Mouse (Mus musculus): Measurements from ENCODE around the gene Stk4.

Stk4 gene

DNA sequence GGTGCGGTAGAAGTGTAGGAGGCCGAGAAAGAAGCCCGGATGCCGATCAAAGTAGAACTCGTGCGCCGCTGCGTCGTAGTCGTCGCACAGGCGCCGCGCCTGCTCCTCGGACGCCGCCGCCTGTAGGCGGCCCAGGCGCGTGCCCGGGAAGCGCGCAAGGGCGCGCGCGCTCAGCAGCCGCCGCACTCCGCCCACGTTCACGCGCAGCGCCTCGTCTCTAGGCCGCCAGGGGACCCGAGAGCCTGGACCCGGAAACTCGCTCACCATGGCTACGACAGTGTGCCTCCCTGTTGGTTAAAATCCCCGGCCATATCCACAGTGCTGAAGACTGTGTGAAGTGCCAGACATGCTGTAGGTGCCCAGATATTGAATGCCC, 98.4 kb downstream of the Stk4 start:
- DNase-seq (ENCODE audit: extremely low read depth, low read depth, low spot score), result no peak

DNA sequence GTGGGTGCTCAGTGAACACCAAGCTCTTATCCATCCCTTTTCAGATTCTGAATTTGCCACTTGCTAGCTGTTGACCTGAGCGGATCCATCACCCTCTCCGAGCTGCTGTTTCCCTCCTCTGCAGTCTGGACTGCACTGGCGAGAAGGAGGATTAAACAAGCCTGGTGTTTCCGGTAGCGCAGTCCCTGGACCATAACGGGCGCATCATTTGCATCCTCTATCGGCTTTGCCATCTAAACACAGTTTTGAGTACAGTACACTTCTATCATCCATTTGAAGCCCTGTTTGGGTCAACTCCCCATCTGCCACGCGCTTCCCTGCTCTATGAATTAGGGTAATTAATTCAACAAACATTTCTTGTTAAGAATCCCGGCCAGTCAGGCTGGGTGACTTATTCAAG, 100.2 kb downstream of the Stk4 start:
- no peak for DNase-seq (ENCODE audit: extremely low read depth, low read depth, low spot score)

DNA sequence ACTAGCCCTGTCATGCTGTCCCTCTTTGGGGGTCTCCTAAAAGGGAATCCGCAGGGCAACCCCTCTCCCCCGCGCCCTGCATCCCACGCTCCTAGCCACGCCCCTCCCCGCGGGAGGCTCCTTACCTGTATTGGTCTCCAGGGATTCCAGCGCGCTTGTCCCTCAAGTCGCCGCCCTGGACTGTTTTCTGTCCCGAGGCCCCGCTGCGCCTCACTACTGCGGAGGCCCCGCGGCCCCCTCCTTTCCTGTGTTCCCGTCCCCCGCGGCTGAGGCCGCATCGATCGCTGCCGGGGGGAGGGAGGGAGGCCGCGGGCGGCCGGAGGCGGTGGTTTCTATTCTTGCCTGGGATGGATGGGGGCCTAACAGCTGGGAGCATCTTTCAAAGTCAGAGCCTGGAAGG, 100.8 kb downstream of the Stk4 start, which contains the start of gene Kcns1:
Kcns1 (minus strand) TSS at position 212 of the 400 bp plus-strand sequence.
- DNase-seq (ENCODE audit: extremely low read depth, low read depth, low spot score), result no peak

DNA sequence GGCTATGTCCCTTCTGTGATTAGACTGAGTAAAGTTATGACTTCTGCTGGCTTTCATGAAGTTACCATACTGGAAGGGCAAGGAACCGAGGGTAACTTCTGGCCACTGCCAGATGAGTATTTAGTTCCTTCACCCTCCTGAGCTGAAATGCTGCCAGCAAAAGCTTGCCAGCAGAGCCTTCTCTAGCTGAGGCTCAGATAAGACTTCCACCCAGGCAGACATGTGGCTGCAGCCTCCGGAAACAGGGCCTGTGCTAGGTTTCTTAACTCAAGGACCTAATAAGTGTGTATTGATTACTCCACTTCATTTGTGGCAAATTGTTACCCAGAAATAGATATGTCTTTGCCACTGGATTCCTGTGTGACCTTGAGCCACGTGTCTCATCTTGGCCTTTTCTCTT, 103.3 kb downstream of the Stk4 start:
- DNase-seq (ENCODE audit: extremely low read depth, low read depth, low spot score), result no peak

DNA sequence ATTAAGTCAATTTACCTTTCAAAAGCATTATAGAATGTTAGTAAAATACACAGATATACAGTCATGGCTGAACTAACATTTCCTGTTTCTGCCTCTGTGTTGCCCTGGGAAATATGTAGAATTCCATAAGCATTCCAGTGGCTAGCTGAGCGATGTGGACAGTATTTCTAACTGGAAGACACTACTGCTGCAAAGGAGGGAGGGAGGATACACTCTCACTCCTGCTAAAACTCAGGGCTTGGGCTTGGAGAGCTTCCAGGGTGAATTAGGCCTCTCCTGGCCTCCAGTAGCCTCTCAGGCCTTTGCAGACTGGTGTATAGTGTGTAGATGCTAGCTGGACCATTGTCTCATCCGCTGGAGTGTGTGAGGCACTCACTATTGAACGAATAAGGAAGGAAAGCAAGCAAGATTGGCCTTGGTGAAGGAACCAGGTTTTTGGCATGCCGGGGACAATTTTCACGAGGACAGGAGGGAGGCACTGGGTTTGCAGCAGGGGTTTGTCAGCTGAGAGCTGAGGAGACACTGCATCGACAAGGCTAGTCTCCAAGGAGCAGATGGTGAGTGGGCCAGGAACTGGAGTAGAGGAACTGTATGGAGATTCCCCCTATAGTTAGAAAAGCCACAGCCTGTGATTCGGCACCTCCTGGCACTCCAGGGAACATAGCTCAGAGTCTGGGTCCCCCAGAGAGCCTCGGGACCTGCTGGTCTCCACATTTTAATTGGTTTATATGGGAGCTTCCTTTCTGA, 104.7 kb downstream of the Stk4 start:
- no peak for DNase-seq (ENCODE audit: extremely low read depth, low read depth, low spot score)

DNA sequence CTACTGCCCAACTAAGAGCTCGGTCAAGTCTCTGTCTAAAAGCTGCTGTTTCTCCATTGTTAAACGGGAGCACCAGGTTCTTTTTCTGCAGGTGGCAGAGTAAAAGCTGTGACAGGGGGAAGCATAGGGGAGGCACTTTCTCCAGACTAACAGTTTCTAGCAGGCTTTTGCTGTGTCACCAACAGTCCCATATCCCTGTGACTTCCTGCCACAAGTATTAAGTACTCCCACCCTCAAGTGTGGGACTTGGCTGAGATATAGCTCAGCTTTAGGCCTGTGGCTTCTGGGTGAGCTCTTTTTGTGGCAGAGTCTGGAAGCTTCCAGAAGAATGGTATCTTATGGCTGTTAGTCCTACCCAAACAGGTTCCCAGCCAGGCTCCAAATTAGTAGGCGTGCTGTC, 105.7 kb downstream of the Stk4 start:
- DNase-seq (ENCODE audit: extremely low read depth, low read depth, low spot score), result no peak

DNA sequence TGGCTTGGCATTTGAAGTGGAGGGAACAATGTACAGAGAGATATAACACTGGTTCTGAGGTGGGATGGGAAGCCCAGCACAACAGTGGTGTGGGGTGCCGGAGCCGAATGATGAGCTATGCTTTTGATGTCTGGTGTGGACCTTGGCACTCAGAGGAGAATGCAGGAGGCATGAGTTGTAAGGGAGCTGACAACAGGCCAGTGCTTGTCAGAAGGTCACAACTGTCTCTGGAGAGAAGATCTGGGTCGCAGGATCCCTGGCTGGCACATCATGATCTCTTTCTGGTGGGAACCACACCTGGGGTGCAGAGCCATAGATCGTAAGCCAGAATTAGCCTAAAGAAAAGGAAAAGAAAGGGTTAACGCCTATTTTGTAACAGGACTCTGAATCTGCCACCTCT, 107.7 kb downstream of the Stk4 start:
- DNase-seq (ENCODE audit: extremely low read depth, low read depth, low spot score), result no peak

DNA sequence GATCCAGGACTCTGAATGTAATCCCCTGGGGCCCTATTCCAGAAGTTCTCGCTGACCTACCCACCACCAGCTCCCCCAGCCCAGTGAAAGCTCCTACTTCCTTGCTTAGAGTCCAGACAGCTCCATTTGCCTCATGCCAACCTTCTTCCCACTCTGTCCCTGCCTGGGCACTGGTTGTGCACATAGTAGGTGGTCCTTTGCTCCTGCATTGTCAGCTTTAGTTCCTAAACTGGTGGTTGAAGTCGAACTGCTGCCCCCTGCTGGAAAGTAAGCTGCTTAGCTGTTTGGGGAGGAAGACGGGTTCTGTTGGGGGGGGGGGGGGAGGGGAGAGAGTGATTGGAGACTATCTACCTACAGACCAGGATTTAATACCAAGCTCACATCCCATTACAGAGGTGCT, 110.0 kb downstream of the Stk4 start:
- no peak for DNase-seq (ENCODE audit: extremely low read depth, low read depth, low spot score)

DNA sequence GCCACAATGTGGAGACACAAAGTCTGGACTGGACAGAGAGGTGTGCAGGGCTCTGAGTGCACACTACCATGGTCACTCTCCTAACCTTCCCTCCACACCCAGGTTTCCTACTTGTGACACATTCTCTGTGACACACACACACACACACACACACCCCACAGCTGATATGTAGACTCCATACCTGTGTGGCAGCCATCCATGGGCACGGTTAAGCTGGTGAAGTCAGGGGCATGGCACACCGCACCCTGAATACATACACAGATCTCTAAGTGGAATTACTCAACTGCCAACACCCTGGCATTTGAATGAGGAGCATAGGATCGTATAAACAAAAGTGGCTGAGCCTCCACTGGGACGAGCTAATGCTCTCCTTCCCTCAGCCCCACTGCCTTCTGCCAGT, 110.6 kb downstream of the Stk4 start:
- DNase-seq (ENCODE audit: extremely low read depth, low read depth, low spot score), result no peak

DNA sequence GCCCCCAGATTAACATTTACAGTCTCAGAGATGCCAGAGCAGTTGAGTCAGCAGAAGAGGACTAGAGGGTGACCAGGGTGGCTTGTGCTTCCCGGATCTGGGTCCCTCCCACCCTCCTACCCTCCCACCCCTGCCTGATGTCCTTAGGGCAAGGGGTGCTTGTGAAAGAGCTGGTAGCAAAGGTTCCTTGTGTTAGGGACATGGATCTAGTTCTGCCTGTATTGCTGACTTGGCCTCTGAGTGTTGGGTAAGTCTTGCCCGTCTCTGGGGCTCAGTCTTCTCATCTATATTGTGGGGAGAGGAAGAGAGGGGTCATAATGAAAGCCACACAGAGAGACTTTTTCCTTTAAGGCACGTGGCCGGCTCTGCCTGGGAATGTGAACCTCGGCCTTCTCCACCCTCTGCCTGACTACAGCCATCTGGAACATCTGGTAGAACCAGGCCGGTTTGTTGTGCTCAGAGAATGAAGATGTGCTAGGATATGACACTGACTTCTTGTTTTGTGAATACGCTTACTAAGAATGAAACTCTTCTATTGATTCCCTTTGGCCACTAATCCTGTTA, 112.7 kb downstream of the Stk4 start, which contains the start of gene Wfdc5:
Wfdc5 (minus strand) TSS at position 51 of the 564 bp plus-strand sequence.
- no peak for DNase-seq (ENCODE audit: extremely low read depth, low read depth, low spot score)

DNA sequence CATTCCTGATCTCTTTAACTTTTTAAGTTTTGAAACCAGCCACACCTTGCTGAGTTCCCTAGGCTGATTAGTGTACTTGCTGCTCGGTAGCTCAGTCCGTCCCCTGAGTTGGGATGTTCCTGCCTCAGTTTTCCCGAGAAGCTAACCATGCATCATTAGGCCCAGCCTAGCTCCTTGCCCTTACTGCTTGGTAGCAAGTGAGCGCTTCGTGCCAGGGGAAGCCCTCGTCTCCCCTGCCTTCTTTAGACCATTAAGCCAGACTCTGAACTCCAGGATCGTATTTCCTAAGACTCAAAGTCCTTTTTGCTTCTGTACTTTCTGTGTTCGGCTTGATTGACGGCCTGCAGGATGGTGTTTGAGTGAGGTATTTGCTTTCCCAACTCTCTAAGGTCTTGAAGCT, 113.2 kb downstream of the Stk4 start:
- DNase-seq (ENCODE audit: extremely low read depth, low read depth, low spot score), result no peak

DNA sequence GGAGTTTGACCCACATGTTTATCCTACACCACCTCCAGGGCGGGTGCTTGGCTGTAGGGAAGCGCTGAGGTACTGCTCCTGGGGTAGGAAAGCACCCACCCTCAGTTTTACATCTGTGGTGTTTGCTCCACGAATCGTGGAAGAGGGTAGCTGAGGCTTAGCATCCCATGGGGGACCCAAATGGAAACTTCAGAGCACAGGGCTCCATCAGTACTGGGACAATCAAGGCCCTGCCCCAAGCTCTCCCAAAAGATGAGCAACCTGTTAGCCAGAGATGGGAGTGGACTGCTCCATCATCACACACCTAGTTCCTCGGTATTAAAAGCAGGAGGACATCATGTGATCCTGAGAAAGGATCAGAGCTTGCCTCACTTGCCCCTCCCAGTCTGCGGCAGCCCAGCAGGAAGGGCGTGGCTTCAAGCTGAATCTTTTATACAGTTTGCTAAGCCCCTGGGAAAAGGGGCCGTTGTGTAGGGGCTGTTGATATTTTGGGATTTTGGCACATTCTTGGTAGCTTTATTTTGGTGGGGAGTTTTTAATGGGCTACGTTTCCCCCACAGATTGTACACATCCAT, 114.1 kb downstream of the Stk4 start:
- DNase-seq (ENCODE audit: extremely low read depth, low read depth, low spot score), result no peak

DNA sequence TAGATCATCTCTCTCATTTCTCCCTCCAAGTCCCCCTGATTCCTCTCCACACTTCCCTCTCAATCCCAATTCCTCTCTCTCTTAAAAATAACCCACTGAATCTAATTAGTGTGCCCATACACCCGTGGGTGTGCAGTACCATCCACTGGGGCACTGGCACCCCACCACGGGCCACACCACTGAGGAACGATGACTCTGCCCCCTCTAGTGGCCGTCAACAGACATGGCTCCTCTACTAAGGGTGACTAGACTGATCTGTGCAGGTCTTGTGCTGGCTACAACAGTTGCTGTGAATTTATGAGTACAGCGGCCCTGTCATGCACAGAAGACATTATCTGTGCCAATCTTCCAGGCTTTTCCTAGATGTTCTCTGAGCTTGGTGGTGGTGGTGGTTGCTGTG, 118.6 kb downstream of the Stk4 start:
- no peak for DNase-seq (ENCODE audit: extremely low read depth, low read depth, low spot score)

DNA sequence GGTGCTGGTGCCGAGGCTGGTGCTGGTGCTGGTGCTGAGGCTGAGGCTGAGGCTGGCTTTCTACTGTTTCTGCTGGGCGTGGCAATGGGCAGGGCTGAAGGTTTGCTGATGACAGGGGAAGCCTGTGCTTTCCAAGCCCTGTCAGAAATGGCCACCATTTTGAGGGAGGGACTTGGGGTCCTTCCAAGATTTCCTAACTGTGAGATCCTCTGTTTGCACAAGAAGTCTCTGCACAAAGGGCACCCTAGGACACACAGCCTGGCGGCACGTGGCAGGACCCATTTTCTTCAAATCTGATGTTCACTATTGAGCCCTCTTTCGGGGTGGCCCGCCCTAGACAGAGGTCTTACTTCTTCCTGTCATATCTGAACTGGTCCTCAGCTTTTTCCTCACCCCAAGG, 120.5 kb downstream of the Stk4 start, which contains the start of gene Wfdc12:
Wfdc12 (minus strand) TSS at position 33 of the 400 bp plus-strand sequence.
- DNase-seq (ENCODE audit: extremely low read depth, low read depth, low spot score), result no peak

DNA sequence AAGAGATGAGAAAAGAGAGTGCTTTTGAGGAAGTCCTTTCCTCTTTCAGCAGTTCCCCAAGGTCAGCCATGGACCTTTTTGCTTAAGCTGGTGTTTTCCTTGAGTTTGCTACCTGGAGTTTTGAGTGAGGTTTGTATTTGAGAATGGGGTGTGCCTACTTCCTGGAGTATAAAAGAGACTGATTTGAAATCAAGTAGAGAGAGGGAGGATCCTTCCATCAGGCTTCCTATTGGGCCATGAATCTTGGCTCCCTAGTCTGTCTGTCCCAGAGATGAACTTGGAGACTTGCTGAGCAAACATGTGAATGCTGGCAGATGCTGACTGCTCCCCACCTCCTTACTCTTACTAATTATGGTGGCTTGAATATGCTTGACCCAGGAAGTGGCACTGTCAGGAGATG, 122.2 kb downstream of the Stk4 start:
- no peak for DNase-seq (ENCODE audit: extremely low read depth, low read depth, low spot score)

DNA sequence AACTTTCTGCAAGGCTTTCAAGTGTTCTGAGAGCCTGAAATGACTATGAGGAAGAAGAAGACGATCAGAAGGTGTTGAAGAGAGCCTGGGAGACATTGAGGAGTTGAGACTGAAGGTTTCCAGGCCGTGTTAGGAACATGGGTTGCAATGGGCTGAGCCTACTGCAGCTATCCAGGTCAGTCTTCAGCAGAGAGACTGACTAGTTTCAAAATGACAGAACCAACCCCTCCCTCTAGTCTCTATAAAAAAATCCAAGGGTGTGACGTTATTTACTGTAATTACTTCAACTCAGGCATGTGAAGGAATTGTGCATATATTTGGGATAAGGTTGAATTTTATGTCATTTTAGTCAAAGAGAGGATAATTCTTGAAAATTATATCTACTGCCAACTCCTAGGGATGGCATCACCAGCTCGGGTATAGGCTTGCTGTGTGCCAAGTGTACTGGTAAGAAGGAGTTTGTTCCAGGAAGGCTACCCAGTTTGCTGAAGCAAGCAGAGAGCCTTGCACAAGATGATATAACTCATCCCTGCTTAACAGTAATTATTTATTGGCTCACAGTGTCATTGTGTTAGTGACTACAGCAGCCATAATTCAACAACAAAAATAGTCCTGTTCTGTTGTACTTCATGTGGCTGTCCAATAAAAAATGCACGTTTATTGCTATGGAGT, 125.0 kb downstream of the Stk4 start:
- no peak for DNase-seq (ENCODE audit: extremely low read depth, low read depth, low spot score)

DNA sequence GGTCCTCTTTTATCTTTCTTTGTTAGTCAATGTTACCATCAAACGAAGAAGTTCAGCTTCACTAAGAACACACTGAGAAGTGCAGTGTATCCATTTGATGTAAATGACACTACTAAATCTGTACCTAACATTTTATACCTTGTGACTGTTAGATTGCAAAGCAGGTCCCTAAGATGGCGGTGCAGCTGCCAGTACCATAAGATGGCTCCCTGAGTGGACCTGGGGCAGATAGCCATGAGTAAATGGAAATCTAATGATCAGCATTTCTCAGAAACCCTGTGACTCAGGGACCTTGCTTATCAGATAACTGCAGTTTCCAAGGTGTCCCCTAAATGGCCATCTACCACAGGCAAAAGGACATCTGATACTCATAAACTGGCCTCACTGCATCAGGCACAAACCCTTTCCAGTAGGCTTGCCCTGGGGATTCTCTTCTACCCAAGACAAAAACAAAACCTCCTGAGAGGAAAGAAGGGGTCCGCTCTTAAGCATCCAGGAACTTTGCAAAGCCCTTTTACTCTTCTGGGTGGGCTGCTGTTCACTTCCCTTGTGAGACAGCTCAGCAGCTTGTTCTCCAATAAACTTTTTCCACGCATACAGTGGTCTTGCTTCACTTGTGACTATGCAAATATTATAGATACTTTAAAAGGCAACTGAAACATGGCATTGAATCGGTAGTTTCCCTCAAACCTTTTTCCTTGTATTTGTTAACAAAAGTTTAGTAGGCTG, 126.0 kb downstream of the Stk4 start:
- DNase-seq (ENCODE audit: extremely low read depth, low read depth, low spot score), result no peak

DNA sequence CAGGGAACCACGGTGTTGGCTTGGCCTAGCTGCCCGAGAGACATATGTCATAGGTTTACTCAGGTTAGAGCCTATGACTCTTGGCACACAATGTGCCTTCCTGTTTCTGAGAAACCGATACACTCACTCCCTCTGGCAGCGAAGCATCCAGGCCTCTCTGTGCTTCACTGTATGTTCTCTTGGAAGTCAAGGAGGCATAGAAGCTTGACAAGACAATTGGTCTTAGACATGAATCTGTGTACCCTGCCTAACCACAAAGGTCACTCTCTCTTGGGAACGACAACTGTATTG, 126.5 kb downstream of the Stk4 start:
- no peak for DNase-seq (ENCODE audit: extremely low read depth, low read depth, low spot score)

DNA sequence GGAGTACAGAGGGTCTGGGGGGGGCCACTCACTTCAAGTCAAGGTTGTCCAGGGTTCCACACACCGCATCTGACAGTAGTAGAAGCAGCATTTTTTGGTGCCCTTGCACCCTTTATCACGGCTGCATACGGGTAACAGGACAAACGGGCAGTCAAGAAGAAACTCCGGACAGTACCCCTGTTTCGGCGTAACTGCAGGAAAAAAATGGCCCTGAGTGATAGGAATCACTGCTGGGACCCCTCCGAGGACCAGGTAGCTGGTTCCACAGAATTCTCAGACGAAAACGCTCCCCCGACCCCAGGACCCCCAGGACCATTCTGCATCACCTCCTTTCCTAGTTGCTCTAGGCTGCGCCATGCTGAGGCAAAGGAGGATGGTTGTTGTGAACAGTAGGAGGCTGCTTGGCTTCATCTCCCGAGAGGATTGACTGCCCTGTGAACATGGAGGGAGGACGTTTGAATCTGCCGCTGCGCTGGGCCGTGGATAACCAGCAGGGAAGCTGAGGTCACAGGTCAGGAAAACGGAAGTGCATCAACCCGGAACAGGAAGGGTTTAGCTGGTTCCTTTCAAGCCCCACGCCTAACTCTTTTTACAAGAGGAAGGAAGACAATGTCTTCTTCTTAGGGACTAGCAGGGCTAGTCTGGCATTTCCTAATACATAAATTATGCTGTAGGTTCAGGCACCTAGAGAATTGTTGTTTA, 129.7 kb downstream of the Stk4 start, which contains the start of gene Wfdc15a:
Wfdc15a (minus strand) TSS at position 505 of the 702 bp plus-strand sequence.
- no peak for DNase-seq (ENCODE audit: extremely low read depth, low read depth, low spot score)
